Mouse (Mus musculus): ENCODE results near the gene Cox4i2.

DNA sequence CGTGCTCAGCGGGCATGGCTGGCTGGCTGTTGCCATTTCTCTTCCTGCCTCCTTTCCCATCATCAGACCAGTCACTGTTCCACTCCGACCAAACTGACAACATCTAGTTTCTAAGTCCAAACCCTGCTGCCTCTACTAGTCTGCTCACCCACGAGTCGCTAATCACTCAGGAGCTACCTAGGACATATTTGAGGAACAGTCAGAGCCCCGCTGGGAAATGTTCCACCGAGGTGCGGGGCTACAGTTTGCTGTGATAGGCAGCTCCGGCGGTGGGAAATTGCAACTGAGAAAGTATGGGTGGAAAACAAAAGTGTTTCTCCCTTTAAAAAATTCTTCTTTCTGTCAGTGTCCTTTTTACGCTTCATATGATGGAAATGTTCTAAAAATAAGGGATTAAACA is 36.3 kb upstream of the Cox4i2 start:
- TF ChIP-seq CTCF (IDR thresholded peaks at IDR 0.05; ENCODE audit: low read depth, low read length) (no peak), POLR2A (IDR thresholded peaks at IDR 0.05; ENCODE audit: extremely low read depth, insufficient read depth, low read length) (no peak)

Data from liver, adult 2 months (tissue).